Mouse (Mus musculus) macrophage (primary cell): ENCODE data around the gene Guca1a. TPM values are rescaled to one million over a fixed set of nuclear protein-coding genes. Genes with fewer than 3 reads are reported as not detected.
A peak's percentile ranks its signal among the peaks of the same experiment; 100 is the strongest.

Experiments used
- H3K27ac ChIP-seq: fragments of 350-480 bp; formaldehyde crosslinking; 2 replicates; pipeline ENCODE4 v1.9.0; 2021
- H3K36me3 ChIP-seq: fragments of 350-480 bp; formaldehyde crosslinking; 2 replicates; pipeline ENCODE4 v1.9.0; 2021; ENCODE audit errors: inconsistent target
- H3K4me3 ChIP-seq: fragments of 350-480 bp; formaldehyde crosslinking; 2 replicates; pipeline ENCODE4 v1.9.0; 2021; ENCODE audit errors: inconsistent target
- H3K79me2 ChIP-seq: fragments of 350-480 bp; formaldehyde crosslinking; 2 replicates; pipeline ENCODE4 v1.9.0; 2021; ENCODE audit errors: inconsistent target
- WGBS: methylation state at CpG from one replicate; pipeline ENCODE4 v1.1.7; 2026; ENCODE audit warnings: inconsistent platforms; ENCODE audit not compliant: missing documents; 5-methylcytosine and 5-hydroxymethylcytosine counted together
- polyA plus RNA-seq: library from polyadenylated mRNA; stranded (reverse); fragments of 250-400 nt; gene quantifications from 3 replicates; pipeline ENCODE4 v1.2.4, GENCODE M21; 2018; ENCODE audit warnings: inconsistent platforms
- total RNA-seq, 78 experiments: library from RNA; depleted of rRNA; stranded (reverse); fragments of 250-400 nt; gene quantifications; 1 replicate in 9 of 78; 2 replicates in 24 of 78; 3 replicates in 43 of 78; 4 replicates in 2 of 78; pipeline ENCODE4 v1.2.4; 2018; ENCODE audit warnings: inconsistent platforms in 56 of 78

The Guca1a gene
- 1 to 10 TPM in 15 of 26 experiments, not detected in 11; 1.0 to 6.8 (median 3.0) TPM for total RNA-seq (2018; cell fraction: chromatin; rRNA removed)
- total RNA-seq (2018; cell fraction: cytosol; rRNA removed), result 10 to 100 TPM in 23 of 26 experiments, 1 to 10 TPM in 3; 7.9 to 15.0 (median 12.2) TPM
- total RNA-seq (2018; cell fraction: nucleus; rRNA removed), result 10 to 100 TPM in 3 of 26 experiments, 1 to 10 TPM in 23; 1.5 to 13.0 (median 4.2) TPM
- polyA plus RNA-seq, result 2.7 to 9.2 TPM (median 7.1 TPM) in 3 replicates

GRCm38 (mm10) chr17:47400451-47400850 lies at the start of gene Guca1a:
TSS of gene Guca1a (minus strand) at chr17:47400584.
- WGBS, result 78% methylated on average over 10 of the region's 10 CpGs
- Histone ChIP-seq H3K36me3 (no peaks in the 10 kb centered on the region), H3K27ac (no peak within 1 kb of the TSS), H3K4me3 (no peak within 1 kb of the TSS), H3K79me2 (no peaks in the 10 kb centered on the region)

DNA sequence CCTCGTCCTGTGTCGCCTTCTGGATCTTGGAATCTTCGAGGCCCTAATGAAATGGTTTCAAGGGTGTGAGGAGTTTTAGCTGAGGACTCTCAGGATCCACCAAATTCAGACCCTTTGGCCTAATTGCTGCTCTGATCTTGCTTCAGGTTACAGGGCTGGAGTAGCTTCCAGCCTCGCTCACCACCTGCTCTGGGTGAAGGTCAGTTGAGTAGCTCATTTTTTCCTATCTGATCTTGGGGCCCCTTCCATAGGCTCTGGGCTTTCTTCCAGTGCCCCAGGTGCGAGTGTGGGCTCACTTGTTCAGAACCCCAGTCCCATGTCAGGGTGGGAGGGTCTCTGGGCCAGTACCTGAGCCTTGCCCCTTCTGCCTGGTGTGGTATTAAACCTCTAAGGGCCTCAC lies 49.0 kb upstream of the Guca1a start:
- WGBS, result 94% methylated on average over 5 of the region's 5 CpGs
- no peak overlapping the region for H3K27ac ChIP-seq
- H3K36me3 ChIP-seq, result no peaks in the 10 kb centered on the region
- no peaks in the 10 kb centered on the region for H3K79me2 ChIP-seq
- H3K4me3 ChIP-seq, result no peak overlapping the region

DNA sequence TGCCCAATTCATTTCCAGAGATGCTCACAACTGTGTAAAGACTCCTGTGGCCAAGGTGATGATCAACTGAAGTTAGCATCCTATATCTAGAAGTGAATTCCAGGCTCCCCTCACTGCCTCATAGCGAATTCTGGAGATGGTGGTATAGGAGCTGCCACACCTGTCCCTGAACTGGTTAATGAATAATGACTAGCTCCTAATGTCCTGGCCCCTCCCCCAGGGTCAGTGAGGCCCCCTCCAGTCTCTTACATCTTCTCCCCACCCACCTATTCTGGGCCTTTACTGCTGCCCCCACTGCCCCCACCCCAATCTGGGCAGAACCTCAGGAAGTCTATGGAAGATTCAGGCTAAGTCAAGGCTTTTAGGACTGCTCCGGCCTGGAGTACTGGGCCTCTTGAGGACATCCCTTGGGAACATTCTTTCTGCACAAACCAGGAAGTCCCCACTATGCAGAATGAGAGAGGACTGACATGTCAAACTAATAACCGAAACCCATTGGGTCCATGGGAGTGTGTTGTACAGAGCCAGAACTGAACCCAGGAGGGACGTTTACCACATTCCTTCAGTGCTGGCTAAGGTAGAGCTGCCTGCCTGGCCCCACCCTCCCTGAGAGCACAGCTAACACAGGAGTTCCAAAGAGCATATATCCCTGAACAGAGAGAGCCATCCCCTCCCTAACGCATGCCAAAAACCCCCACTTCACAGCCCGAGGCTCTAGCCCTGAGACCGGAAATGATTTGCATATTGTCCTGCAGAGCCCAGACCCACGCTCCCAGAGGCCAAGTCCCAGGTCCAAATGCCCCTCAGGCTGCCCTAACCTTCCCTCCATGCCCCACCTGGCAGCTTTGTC lies 48.4 kb upstream of the Guca1a start:
- Histone ChIP-seq H3K27ac (no peak overlapping the region), H3K79me2 (no peaks in the 10 kb centered on the region), H3K4me3 (no peak overlapping the region), H3K36me3 (no peaks in the 10 kb centered on the region)
- WGBS, result 76% methylated on average over 8 of the region's 8 CpGs

GRCm38 (mm10) chr17:47446561-47446960 lies 46.2 kb upstream of the Guca1a start:
- 92% methylated on average over 11 of the region's 11 CpGs for WGBS
- no peak overlapping the region for H3K27ac ChIP-seq
- no peaks in the 10 kb centered on the region for H3K36me3 ChIP-seq
- no peaks in the 10 kb centered on the region for H3K79me2 ChIP-seq
- H3K4me3 ChIP-seq, result no peak overlapping the region

GRCm38 (mm10) chr17:47446025-47446424 lies 45.6 kb upstream of the Guca1a start:
- Histone ChIP-seq H3K36me3 (no peaks in the 10 kb centered on the region), H3K4me3 (no peak overlapping the region), H3K79me2 (no peaks in the 10 kb centered on the region), H3K27ac (no peak overlapping the region)
- WGBS, result 86% methylated on average over 9 of the region's 9 CpGs

GRCm38 (mm10) chr17:47445518-47445917 lies 45.1 kb upstream of the Guca1a start:
- Histone ChIP-seq H3K4me3 (no peak overlapping the region), H3K36me3 (no peaks in the 10 kb centered on the region), H3K79me2 (no peaks in the 10 kb centered on the region), H3K27ac (no peak overlapping the region)
- 94% methylated on average over 11 of the region's 11 CpGs for WGBS

DNA sequence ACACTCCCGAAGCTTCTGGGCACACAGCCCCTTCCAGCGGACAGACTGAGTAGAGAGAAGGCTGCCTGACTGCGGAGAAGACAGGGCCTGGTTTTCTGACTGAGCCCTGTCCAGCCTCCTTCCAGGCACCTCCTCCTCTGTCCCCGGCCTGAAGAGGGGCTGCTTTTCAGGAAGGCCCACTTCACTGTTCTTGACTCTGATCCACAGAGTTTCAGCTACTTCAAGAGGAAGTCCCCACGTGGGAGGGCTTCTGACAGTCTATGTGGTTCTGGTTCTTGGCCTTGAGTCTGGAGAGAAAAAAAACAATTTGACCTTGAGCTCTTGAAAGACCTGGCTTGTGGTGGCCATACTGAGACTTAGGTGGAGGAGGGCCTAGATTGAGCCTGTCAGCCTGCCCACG lies 43.7 kb upstream of the Guca1a start:
- Histone ChIP-seq H3K27ac (no peak overlapping the region), H3K36me3 (no peaks in the 10 kb centered on the region), H3K4me3 (no peak overlapping the region), H3K79me2 (no peaks in the 10 kb centered on the region)
- 56% methylated on average over 6 of the region's 6 CpGs for WGBS

- no peaks in the 10 kb centered on the region for H3K79me2 ChIP-seq
- no peak overlapping the region for H3K27ac ChIP-seq
- H3K4me3 ChIP-seq, result no peak overlapping the region
- 93% methylated on average over 3 of the region's 3 CpGs for WGBS
- no peaks in the 10 kb centered on the region for H3K36me3 ChIP-seq
Observed at GRCm38 (mm10) chr17:47442271-47442670, 41.9 kb upstream of the Guca1a start.

GRCm38 (mm10) chr17:47441296-47442051 lies 41.1 kb upstream of the Guca1a start:
- Histone ChIP-seq H3K4me3 (no peak overlapping the region), H3K79me2 (no peaks in the 10 kb centered on the region), H3K27ac (no peak overlapping the region), H3K36me3 (no peaks in the 10 kb centered on the region)
- WGBS, result 74% methylated on average over 19 of the region's 19 CpGs

GRCm38 (mm10) chr17:47440359-47440890 lies 40.0 kb upstream of the Guca1a start:
- H3K27ac ChIP-seq, result no peak overlapping the region
- WGBS, result 94% methylated on average over 8 of the region's 9 CpGs

GRCm38 (mm10) chr17:47439396-47440028 lies 39.1 kb upstream of the Guca1a start:
- H3K27ac ChIP-seq, result peak overlapping the region; percentile 22; the same call in 1 of the 2 replicates
- H3K79me2 ChIP-seq, result no peaks in the 10 kb centered on the region
- WGBS, result 28% methylated on average over 9 of the region's 9 CpGs
- no peak overlapping the region for H3K4me3 ChIP-seq
- no peaks in the 10 kb centered on the region for H3K36me3 ChIP-seq

More at GRCm38 (mm10) chr17:47440359-47440890, 40.0 kb upstream of the Guca1a start:
- no peaks in the 10 kb centered on the region for H3K36me3 ChIP-seq
- no peaks in the 10 kb centered on the region for H3K79me2 ChIP-seq
- no peak overlapping the region for H3K4me3 ChIP-seq

DNA sequence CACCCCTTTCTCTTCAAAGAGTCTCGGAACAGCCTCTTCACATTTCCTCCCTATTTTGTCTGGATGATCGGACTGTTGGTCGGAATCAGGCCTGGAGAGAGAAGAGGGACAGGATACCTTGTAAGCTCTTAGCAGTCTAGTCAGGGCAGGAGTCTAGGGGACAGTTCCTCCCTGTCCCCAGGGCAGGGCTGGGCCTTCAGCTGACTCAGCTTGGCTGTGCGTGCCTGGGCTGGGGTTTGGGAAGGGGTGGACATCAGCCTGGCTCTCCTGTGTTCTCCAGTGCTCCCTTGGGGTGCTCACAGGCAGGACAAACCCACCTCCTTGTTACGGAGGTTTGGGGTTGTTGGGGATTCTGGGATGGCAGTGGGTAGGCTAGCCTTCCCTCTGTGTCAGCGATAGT lies 38.2 kb upstream of the Guca1a start:
- Histone ChIP-seq H3K4me3 (no peak overlapping the region), H3K27ac (0 out of 2 replicates have a peak overlapping the region, but pooled peaks have one; percentile 22), H3K79me2 (no peaks in the 10 kb centered on the region), H3K36me3 (no peaks in the 10 kb centered on the region)
- 81% methylated on average over 6 of the region's 6 CpGs for WGBS

DNA sequence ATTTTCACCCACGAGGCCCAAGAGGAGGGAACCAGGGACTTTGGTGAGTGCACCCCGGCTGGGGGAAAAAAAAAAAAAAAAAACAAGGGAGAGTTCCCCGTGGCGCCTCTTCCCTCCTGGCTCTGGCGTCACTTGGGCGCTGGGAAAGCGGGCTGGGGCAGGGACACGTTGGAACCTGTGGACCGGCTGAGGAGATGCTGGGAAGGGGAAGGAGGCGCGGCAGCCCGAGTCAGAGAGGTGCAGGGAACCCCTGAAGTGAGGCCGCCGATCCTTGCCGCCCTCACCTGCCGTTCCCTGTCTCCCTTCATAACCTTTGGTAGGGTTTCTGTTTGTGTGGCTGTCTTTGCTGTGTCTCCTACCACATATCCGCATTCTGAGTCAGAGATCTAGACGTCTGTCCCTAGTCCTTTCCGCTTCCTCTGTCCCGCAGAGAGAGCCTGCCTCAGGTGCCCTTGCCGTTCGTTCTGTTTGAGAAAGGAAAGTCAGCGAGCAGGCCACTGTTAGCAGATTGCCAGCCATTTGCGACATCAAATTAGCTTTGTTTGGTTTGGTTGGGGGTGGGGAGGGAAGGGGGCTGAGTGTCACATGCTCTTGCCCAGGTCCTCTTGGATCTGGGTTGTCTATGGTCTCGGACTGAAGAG lies 36.6 kb upstream of the Guca1a start, which contains the start of gene 1700001C19Rik:
1700001C19Rik (minus strand) TSS at position 470 of the 641 bp plus-strand sequence.
- Histone ChIP-seq H3K4me3 (peak within 1 kb of the TSS; percentile 29), H3K27ac (no peak within 1 kb of the TSS), H3K36me3 (no peaks in the 10 kb centered on the region), H3K79me2 (no peaks in the 10 kb centered on the region)
- WGBS, result 20% methylated on average over 24 of the region's 25 CpGs
